Mouse (Mus musculus) megakaryocyte, embryonic 14.5 days (primary cell): ENCODE measurements around the gene B230217C12Rik. TPM values are rescaled to one million over a fixed set of nuclear protein-coding genes. Genes with fewer than 3 reads are reported as not detected.
"Not testable (repeated sequence)": the region's sequence is repeated elsewhere in the genome, so short reads cannot be mapped to it uniquely, and the experiment has no call there.

ENCODE experiments used
- H3K27me3 ChIP-seq: replicated peaks from 2 replicates; pipeline ENCODE3; 2012; ENCODE audit warnings: inconsistent platforms
- H3K36me3 ChIP-seq: replicated peaks from 2 replicates; pipeline ENCODE3; 2012; ENCODE audit warnings: low read length, inconsistent platforms, mixed read lengths
- H3K4me1 ChIP-seq: 2 replicates; pipeline ENCODE4 v1.6.1; 2012; ENCODE audit warnings: inconsistent platforms
- H3K4me3 ChIP-seq: replicated peaks from 2 replicates; pipeline ENCODE3; 2012; ENCODE audit warnings: moderate library complexity, mild to moderate bottlenecking, inconsistent platforms
- H3K9me3 ChIP-seq: 2 replicates; pipeline ENCODE4 v1.6.1; 2012; ENCODE audit warnings: inconsistent platforms
- FLI1 ChIP-seq: IDR thresholded peaks from 2 replicates; pipeline ENCODE4 v1.6.1; 2012; ENCODE audit warnings: low read length, inconsistent platforms, mixed read lengths
- GATA1 ChIP-seq: IDR thresholded peaks from 3 replicates; pipeline ENCODE4 v1.6.1; 2012; ENCODE audit warnings: mixed read lengths, low read length, inconsistent platforms, borderline replicate concordance
- polyA plus RNA-seq: library from polyadenylated mRNA; stranded (reverse); fragments of >175 nt; gene quantifications from 2 replicates; pipeline ENCODE4 v1.2.3, GENCODE M21; 2012; ENCODE audit warnings: low replicate concordance; ENCODE audit not compliant: insufficient read depth

The B230217C12Rik gene
- polyA plus RNA-seq, 1 experiment, result 1.7 TPM

- Histone ChIP-seq H3K9me3 (no peaks in the 10 kb centered on the region), H3K4me3 (no peak overlapping the region), H3K36me3 (no peaks in the 10 kb centered on the region), H3K4me1 (peaks cover 13% of the 10 kb centered on the region), H3K27me3 (no peaks in the 10 kb centered on the region)
- no peak for TF ChIP-seq GATA1
- TF ChIP-seq FLI1, result no peak
Measured at GRCm38 (mm10) chr11:97855473-97855872, 14.9 kb downstream of the B230217C12Rik start.

GRCm38 (mm10) chr11:97862148-97862547 lies 21.6 kb downstream of the B230217C12Rik start:
- no peaks in the 10 kb centered on the region for H3K27me3 ChIP-seq
- no peaks in the 10 kb centered on the region for H3K4me1 ChIP-seq
- H3K9me3 ChIP-seq, result no peaks in the 10 kb centered on the region
- no peaks in the 10 kb centered on the region for H3K36me3 ChIP-seq
- TF ChIP-seq GATA1, result no peak
- no peak for TF ChIP-seq FLI1
- H3K4me3 ChIP-seq, result no peak overlapping the region

- TF ChIP-seq FLI1, result no peak
- no peak for TF ChIP-seq GATA1
- Histone ChIP-seq H3K4me3 (no peak overlapping the region), H3K36me3 (no peaks in the 10 kb centered on the region), H3K27me3 (no peaks in the 10 kb centered on the region), H3K9me3 (0 out of 2 replicates have a peak, but pooled peaks cover 4% of the 10 kb centered on the region), H3K4me1 (no peaks in the 10 kb centered on the region)
Measured at GRCm38 (mm10) chr11:97865421-97865820, 24.8 kb downstream of the B230217C12Rik start.

GRCm38 (mm10) chr11:97866091-97866888 lies 25.7 kb downstream of the B230217C12Rik start:
- no peaks in the 10 kb centered on the region for H3K27me3 ChIP-seq
- H3K4me3 ChIP-seq, result no peak overlapping the region
- H3K36me3 ChIP-seq, result no peaks in the 10 kb centered on the region
- TF ChIP-seq GATA1 (no peak), FLI1 (no peak)
- H3K9me3 ChIP-seq, result 0 out of 2 replicates have a peak, but pooled peaks cover 4% of the 10 kb centered on the region
- no peaks in the 10 kb centered on the region for H3K4me1 ChIP-seq

GRCm38 (mm10) chr11:97867591-97867990 lies 27.0 kb downstream of the B230217C12Rik start:
- TF ChIP-seq FLI1, result no peak
- TF ChIP-seq GATA1, result no peak
- H3K4me1 ChIP-seq, result no peaks in the 10 kb centered on the region; the same call in 1 of the 2 replicates
- 0 out of 2 replicates have a peak, but pooled peaks cover 4% of the 10 kb centered on the region for H3K9me3 ChIP-seq
- H3K4me3 ChIP-seq, result no peak overlapping the region
- H3K36me3 ChIP-seq, result no peaks in the 10 kb centered on the region
- no peaks in the 10 kb centered on the region for H3K27me3 ChIP-seq

- H3K4me3 ChIP-seq, H3K9me3 ChIP-seq, H3K36me3 ChIP-seq, H3K27me3 ChIP-seq, H3K4me1 ChIP-seq: not testable (repeated sequence)
Measured at GRCm38 (mm10) chr11:97872378-97872777, 31.8 kb downstream of the B230217C12Rik start.

- TF ChIP-seq GATA1 (no peak), FLI1 (no peak)
- no peak overlapping the region for H3K4me3 ChIP-seq
- H3K4me1 ChIP-seq, result no peaks in the 10 kb centered on the region; the same call in 1 of the 2 replicates
- no peaks in the 10 kb centered on the region for H3K9me3 ChIP-seq
- no peaks in the 10 kb centered on the region for H3K36me3 ChIP-seq
- H3K27me3 ChIP-seq, result no peaks in the 10 kb centered on the region
Measured at GRCm38 (mm10) chr11:97874396-97874795, 33.8 kb downstream of the B230217C12Rik start.

- TF ChIP-seq GATA1, result no peak
- no peak for TF ChIP-seq FLI1
- Histone ChIP-seq H3K4me1 (no peaks in the 10 kb centered on the region; the same call in 1 of the 2 replicates), H3K27me3 (no peaks in the 10 kb centered on the region), H3K36me3 (no peaks in the 10 kb centered on the region), H3K9me3 (no peaks in the 10 kb centered on the region), H3K4me3 (no peak overlapping the region)
Measured at GRCm38 (mm10) chr11:97877341-97877740, 36.8 kb downstream of the B230217C12Rik start.

GRCm38 (mm10) chr11:97880362-97880761 lies 39.8 kb downstream of the B230217C12Rik start:
- Histone ChIP-seq H3K4me3 (no peak overlapping the region), H3K9me3 (no peaks in the 10 kb centered on the region), H3K36me3 (no peaks in the 10 kb centered on the region), H3K27me3 (no peaks in the 10 kb centered on the region), H3K4me1 (peaks cover 14% of the 10 kb centered on the region; the same call in 1 of the 2 replicates)
- no peak for TF ChIP-seq GATA1
- no peak for TF ChIP-seq FLI1

GRCm38 (mm10) chr11:97883542-97883917 lies 43.0 kb downstream of the B230217C12Rik start:
- Histone ChIP-seq H3K9me3 (peaks cover 2% of the 10 kb centered on the region), H3K4me3 (peak overlapping the region; percentile 92), H3K27me3 (no peaks in the 10 kb centered on the region), H3K4me1 (peaks cover 22% of the 10 kb centered on the region; the same call in 1 of the 2 replicates), H3K36me3 (peaks cover 2% of the 10 kb centered on the region)
- no peak for TF ChIP-seq GATA1
- no peak for TF ChIP-seq FLI1
